Mouse (Mus musculus): ENCODE results near the gene Gm6993. TPM values are rescaled to one million over a fixed set of nuclear protein-coding genes. Genes with fewer than 3 reads are reported as not detected.

The Gm6993 gene
- polyA plus RNA-seq (2012; rRNA removed), result not detected in 2 replicates

GRCm38 (mm10) chr12:31240470-31240869 is at the start of gene Gm6993:
Gene Gm6993 (plus strand): TSS chr12:31240770.
- no peak for TF ChIP-seq CTCF (IDR thresholded peaks at IDR 0.05; ENCODE audit: insufficient read depth, low read length)
- TF ChIP-seq POLR2A (IDR thresholded peaks at IDR 0.05; ENCODE audit: borderline replicate concordance, extremely low read depth, low read depth, low read length), result no peak
- 90% methylated on average over 5 of the region's 5 CpGs for WGBS
- Histone ChIP-seq H3K4me3 (replicated peaks; ENCODE audit: extremely low read depth, low read depth, low read length) (no peak within 1 kb of the TSS), H3K4me1 (ENCODE audit: control insufficient read depth, insufficient read depth, low read length) (no peaks in the 10 kb centered on the region)
- no peak for DNase-seq

- H3K4me1 ChIP-seq (ENCODE audit: control insufficient read depth, insufficient read depth, low read length), result no peaks in the 10 kb centered on the region
- TF ChIP-seq POLR2A (IDR thresholded peaks at IDR 0.05; ENCODE audit: borderline replicate concordance, extremely low read depth, low read depth, low read length), result no peak
- no peak for TF ChIP-seq CTCF (IDR thresholded peaks at IDR 0.05; ENCODE audit: insufficient read depth, low read length)
- H3K4me3 ChIP-seq (replicated peaks; ENCODE audit: extremely low read depth, low read depth, low read length), result no peak overlapping the region
- DNase-seq, result no peak
- WGBS, result 39% methylated on average over 8 of the region's 8 CpGs
These were observed 49.1 kb upstream of the Gm6993 start for GRCm38 (mm10) chr12:31191329-31191954.

- H3K4me3 ChIP-seq (replicated peaks; ENCODE audit: extremely low read depth, low read depth, low read length), result no peak overlapping the region
- WGBS, result 100% methylated on average over 1 of the region's 1 CpGs
- no peaks in the 10 kb centered on the region for H3K4me1 ChIP-seq (ENCODE audit: control insufficient read depth, insufficient read depth, low read length)
- TF ChIP-seq CTCF (IDR thresholded peaks at IDR 0.05; ENCODE audit: insufficient read depth, low read length) (no peak), POLR2A (IDR thresholded peaks at IDR 0.05; ENCODE audit: borderline replicate concordance, extremely low read depth, low read depth, low read length) (no peak)
- no peak for DNase-seq
These were observed 38.1 kb upstream of the Gm6993 start for GRCm38 (mm10) chr12:31202509-31202908.

- WGBS, result 58% methylated on average over 6 of the region's 6 CpGs
- Histone ChIP-seq H3K4me1 (ENCODE audit: control insufficient read depth, insufficient read depth, low read length) (no peaks in the 10 kb centered on the region), H3K4me3 (replicated peaks; ENCODE audit: extremely low read depth, low read depth, low read length) (no peak overlapping the region)
- no peak for DNase-seq
- TF ChIP-seq CTCF (IDR thresholded peaks at IDR 0.05; ENCODE audit: insufficient read depth, low read length), result no peak
These were observed 36.7 kb upstream of the Gm6993 start for GRCm38 (mm10) chr12:31203746-31204455.

GRCm38 (mm10) chr12:31204898-31205297 is 35.7 kb upstream of the Gm6993 start:
- TF ChIP-seq POLR2A (IDR thresholded peaks at IDR 0.05; ENCODE audit: borderline replicate concordance, extremely low read depth, low read depth, low read length) (no peak), CTCF (IDR thresholded peaks at IDR 0.05; ENCODE audit: insufficient read depth, low read length) (no peak)
- Histone ChIP-seq H3K4me1 (ENCODE audit: control insufficient read depth, insufficient read depth, low read length) (no peaks in the 10 kb centered on the region), H3K4me3 (replicated peaks; ENCODE audit: extremely low read depth, low read depth, low read length) (no peak overlapping the region)
- DNase-seq, result no peak
- WGBS, result 98% methylated on average over 3 of the region's 3 CpGs

- DNase-seq, result no peak
- TF ChIP-seq CTCF (IDR thresholded peaks at IDR 0.05; ENCODE audit: insufficient read depth, low read length) (no peak), POLR2A (IDR thresholded peaks at IDR 0.05; ENCODE audit: borderline replicate concordance, extremely low read depth, low read depth, low read length) (no peak)
- no peak overlapping the region for H3K4me3 ChIP-seq (replicated peaks; ENCODE audit: extremely low read depth, low read depth, low read length)
- 67% methylated on average over 10 of the region's 10 CpGs for WGBS
- H3K4me1 ChIP-seq (ENCODE audit: control insufficient read depth, insufficient read depth, low read length), result no peaks in the 10 kb centered on the region
These were observed 34.5 kb upstream of the Gm6993 start for GRCm38 (mm10) chr12:31205983-31206633.

- DNase-seq, result no peak
- Histone ChIP-seq H3K4me1 (ENCODE audit: control insufficient read depth, insufficient read depth, low read length) (peaks cover 5% of the 10 kb centered on the region; the same call in 1 of the 2 replicates), H3K4me3 (replicated peaks; ENCODE audit: extremely low read depth, low read depth, low read length) (no peak overlapping the region)
- WGBS, result 70% methylated on average over 6 of the region's 6 CpGs
- TF ChIP-seq POLR2A (IDR thresholded peaks at IDR 0.05; ENCODE audit: borderline replicate concordance, extremely low read depth, low read depth, low read length) (no peak), CTCF (IDR thresholded peaks at IDR 0.05; ENCODE audit: insufficient read depth, low read length) (no peak)
These were observed 31.8 kb upstream of the Gm6993 start for GRCm38 (mm10) chr12:31208766-31209165.

GRCm38 (mm10) chr12:31209377-31209805 is 31.2 kb upstream of the Gm6993 start:
- TF ChIP-seq POLR2A (IDR thresholded peaks at IDR 0.05; ENCODE audit: borderline replicate concordance, extremely low read depth, low read depth, low read length) (no peak), CTCF (IDR thresholded peaks at IDR 0.05; ENCODE audit: insufficient read depth, low read length) (no peak)
- peaks cover 5% of the 10 kb centered on the region; the same call in 1 of the 2 replicates for H3K4me1 ChIP-seq (ENCODE audit: control insufficient read depth, insufficient read depth, low read length)
- no peak for DNase-seq
- 53% methylated on average over 5 of the region's 5 CpGs for WGBS
- H3K4me3 ChIP-seq (replicated peaks; ENCODE audit: extremely low read depth, low read depth, low read length), result no peak overlapping the region

- TF ChIP-seq POLR2A (IDR thresholded peaks at IDR 0.05; ENCODE audit: borderline replicate concordance, extremely low read depth, low read depth, low read length), result no peak
- no peak for TF ChIP-seq CTCF (IDR thresholded peaks at IDR 0.05; ENCODE audit: insufficient read depth, low read length)
- no peak for DNase-seq
- peaks cover 5% of the 10 kb centered on the region; the same call in 1 of the 2 replicates for H3K4me1 ChIP-seq (ENCODE audit: control insufficient read depth, insufficient read depth, low read length)
- no peak overlapping the region for H3K4me3 ChIP-seq (replicated peaks; ENCODE audit: extremely low read depth, low read depth, low read length)
- 20% methylated on average over 7 of the region's 7 CpGs for WGBS
These were observed 27.0 kb upstream of the Gm6993 start for GRCm38 (mm10) chr12:31213556-31213955.

Data from lung, adult 2 months (tissue).